In the genomic region with DNA sequence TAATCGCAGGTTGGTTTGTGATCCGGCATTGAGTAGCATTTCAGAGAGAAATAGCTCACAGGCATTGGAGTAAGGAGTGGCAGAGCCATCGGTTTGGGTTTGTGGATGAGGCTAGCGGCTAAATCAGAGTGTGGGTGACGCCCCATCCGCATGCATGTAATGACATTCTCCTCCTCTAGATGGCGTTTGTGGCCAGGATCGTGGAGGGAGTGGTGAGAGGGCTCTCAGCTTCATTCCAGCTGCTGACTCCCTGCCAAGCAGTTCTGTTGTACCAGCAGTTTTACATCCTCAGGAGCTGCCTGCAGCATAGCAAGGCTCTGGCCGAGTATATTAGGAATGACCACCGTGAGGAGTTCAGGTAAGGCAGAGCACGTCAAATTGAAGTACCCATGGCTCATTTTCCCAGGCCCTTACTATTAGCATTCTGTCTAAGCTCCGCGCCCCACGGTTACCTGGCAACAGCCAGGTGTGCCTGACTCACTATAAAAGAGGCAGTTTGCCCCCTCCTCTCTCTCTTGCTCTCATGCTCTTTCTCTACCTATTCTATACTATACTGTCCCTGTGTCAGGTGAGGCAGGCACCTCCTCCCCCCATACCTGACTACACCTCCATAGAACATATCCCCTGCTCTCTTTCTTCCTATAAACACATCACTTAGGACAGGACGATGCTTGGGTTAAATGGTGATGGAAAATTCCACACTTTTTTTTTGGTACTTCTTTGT, we compare ENCODE assay signal across 9 mouse cellular contexts. TPM values are rescaled to one million over a fixed set of nuclear protein-coding genes. Genes with fewer than 3 reads are reported as not detected.
DNase-seq lines count a peak whose midpoint lies in the region; ATAC-seq and TF ChIP-seq lines count a peak whose summit lies in the region.
"Had no signal": no experiment of that assay in that cellular context is flagged by ENCODE, and none has a peak within 500 bp of the region (broad histone marks: within the 10 kb centered on the region; RNA-seq: fewer than 3 reads in every experiment).

No protein-coding gene starts in this region.

- H3K27ac ChIP-seq in ES-Bruce4 (ENCODE audit: insufficient read depth, low read length), result no peak overlapping the region
- H3K27ac ChIP-seq in forebrain, embryonic 10.5 days, result no peak overlapping the region
- H3K27ac ChIP-seq in heart, embryonic 16.5 days (ENCODE audit: low read length), result no peak overlapping the region
- no peak overlapping the region for H3K27ac ChIP-seq in testis, adult 2 months (ENCODE audit: control insufficient read depth, insufficient read depth, low read depth, low read length)
- H3K27ac ChIP-seq: liver, embryonic 15.5 days had no signal

- no peaks in the 10 kb centered on the region for H3K27me3 ChIP-seq in ES-Bruce4 (ENCODE audit: control insufficient read depth, insufficient read depth, low read length, poor library complexity, severe bottlenecking)
- H3K27me3 ChIP-seq in forebrain, embryonic 10.5 days (ENCODE audit: poor library complexity, severe bottlenecking), result no peaks in the 10 kb centered on the region
- no peaks in the 10 kb centered on the region for H3K27me3 ChIP-seq in heart, embryonic 16.5 days (ENCODE audit: control insufficient read depth, insufficient read depth, low read length)
- no peaks in the 10 kb centered on the region for H3K27me3 ChIP-seq in testis, adult 2 months (ENCODE audit: control insufficient read depth, insufficient read depth, low read length)
- H3K27me3 ChIP-seq: liver, embryonic 15.5 days had no signal

- no peaks in the 10 kb centered on the region for H3K4me1 ChIP-seq in ES-Bruce4 (ENCODE audit: control insufficient read depth, insufficient read depth, low read length)
- H3K4me1 ChIP-seq in forebrain, embryonic 10.5 days, result peaks cover 10% of the 10 kb centered on the region
- no peaks in the 10 kb centered on the region for H3K4me1 ChIP-seq in heart, embryonic 16.5 days (ENCODE audit: control insufficient read depth, insufficient read depth, low read length)
- peaks cover 11% of the 10 kb centered on the region for H3K4me1 ChIP-seq in testis, adult 2 months (ENCODE audit: control insufficient read depth, insufficient read depth, low read length)
- H3K4me1 ChIP-seq: liver, embryonic 15.5 days had no signal

- TF ChIP-seq EP300 in ES-Bruce4 (IDR thresholded peaks at IDR 0.05; ENCODE audit: insufficient read depth, low read depth, low read length), result no peak

- no peak overlapping the region for H3K4me3 ChIP-seq in ES-Bruce4 (ENCODE audit: low read depth, low read length)
- no peak overlapping the region for H3K4me3 ChIP-seq in forebrain, embryonic 10.5 days
- H3K4me3 ChIP-seq in heart, embryonic 16.5 days (ENCODE audit: low read length), result no peak overlapping the region
- H3K4me3 ChIP-seq in testis, adult 2 months (ENCODE audit: control insufficient read depth, low read depth, low read length), result no peak overlapping the region
- H3K4me3 ChIP-seq: liver, embryonic 15.5 days had no signal

- TF ChIP-seq POLR2A in ES-Bruce4 (IDR thresholded peaks at IDR 0.05; ENCODE audit: insufficient read depth, low read length), result no peak
- no peak for TF ChIP-seq POLR2A in brain, embryonic 14.5 days (IDR thresholded peaks at IDR 0.05; ENCODE audit: borderline replicate concordance, extremely low read depth, insufficient read depth, insufficient read length, poor library complexity, severe bottlenecking)
- TF ChIP-seq POLR2A in testis, adult 2 months (IDR thresholded peaks at IDR 0.05; ENCODE audit: control insufficient read depth, low read depth, low read length), result no peak

- no peak overlapping the region for H3K9ac ChIP-seq in ES-Bruce4 (ENCODE audit: low read depth, poor library complexity, severe bottlenecking)
- no peak overlapping the region for H3K9ac ChIP-seq in heart, embryonic 16.5 days (ENCODE audit: low read length)
- H3K9ac ChIP-seq: liver, embryonic 15.5 days had no signal

- no peak overlapping the region for H3K4me2 ChIP-seq in heart, embryonic 16.5 days (ENCODE audit: low read depth, low read length)
- H3K4me2 ChIP-seq: liver, embryonic 15.5 days had no signal

- H3K9me3 ChIP-seq in ES-Bruce4 (replicated peaks; ENCODE audit: control insufficient read depth, insufficient read depth, low read length, poor library complexity, severe bottlenecking), result no peaks in the 10 kb centered on the region
- H3K9me3 ChIP-seq in forebrain, embryonic 10.5 days, result no peaks in the 10 kb centered on the region
- H3K9me3 ChIP-seq in heart, embryonic 16.5 days (replicated peaks; ENCODE audit: control insufficient read depth, low read length), result no peaks in the 10 kb centered on the region
- H3K9me3 ChIP-seq: liver, embryonic 15.5 days had no signal

- peak; percentile 33 for ATAC-seq in heart, embryonic 16.5 days (replicated peaks; ENCODE audit: extremely low read depth, insufficient read depth, low FRiP score)

- peak; percentile 86 for DNase-seq in brain, embryonic 14.5 days (ENCODE audit: low read depth)
- peak; percentile 72 for DNase-seq in forebrain, embryonic 10.5 days (ENCODE audit: extremely low spot score, low spot score)
- peak; percentile 89 for DNase-seq in kidney, postnatal 10 days
- peak; percentile 52 for DNase-seq in liver
- peak; percentile 8 to 20 for DNase-seq in natural killer cell, adult 2 months (ENCODE audit: low spot score in 2 of 2)

- TF ChIP-seq CTCF in ES-Bruce4 (IDR thresholded peaks at IDR 0.05; ENCODE audit: low read depth, low read length), result peak; percentile 96
- TF ChIP-seq CTCF in brain, embryonic 14.5 days (IDR thresholded peaks at IDR 0.05; ENCODE audit: borderline replicate concordance, extremely low read depth, insufficient read depth, insufficient read length), result peak; percentile 84
- peak; percentile 90; the same call in 1 of the 2 replicates for TF ChIP-seq CTCF in testis, adult 2 months (IDR thresholded peaks at IDR 0.05; ENCODE audit: control insufficient read depth, insufficient read depth, insufficient replicate concordance, low read depth, low read length)

- H3K36me3 ChIP-seq in ES-Bruce4 (ENCODE audit: control insufficient read depth, insufficient read depth, low read length, poor library complexity, severe bottlenecking), result no peaks in the 10 kb centered on the region
- no peaks in the 10 kb centered on the region for H3K36me3 ChIP-seq in forebrain, embryonic 10.5 days (replicated peaks)
- no peaks in the 10 kb centered on the region for H3K36me3 ChIP-seq in heart, embryonic 16.5 days (ENCODE audit: control insufficient read depth, insufficient read depth)
- H3K36me3 ChIP-seq in testis, adult 2 months (ENCODE audit: control insufficient read depth, insufficient read depth, low read length), result no peaks in the 10 kb centered on the region
- H3K36me3 ChIP-seq: liver, embryonic 15.5 days had no signal

- 21% methylated on average over 15 of the region's 15 CpGs for WGBS in forebrain, embryonic 10.5 days
- WGBS in heart, embryonic 16.5 days, result 19% methylated on average over 15 of the region's 15 CpGs

RNA-seq across cellular contexts. Expression of gene D930020B18Rik, which starts 48.4 kb away (rescaled TPM):
- 0.51 and 0.75 TPM in 2 replicates for polyA plus RNA-seq in ES-Bruce4 (2011; ENCODE audit: insufficient read depth, insufficient read length, low read depth, missing spikeins)
- 0.14 TPM in 2 replicates for polyA plus RNA-seq in brain, embryonic 14.5 days (2012; rRNA removed)
- 0.47 and 0.50 TPM in 2 replicates for polyA plus RNA-seq in forebrain, embryonic 10.5 days (2016; fragmentation: Nextera tagmentation; extraction: Ambion mirVana)
- 0.05 and 0.14 TPM in 2 replicates for polyA plus RNA-seq in heart, embryonic 16.5 days (2015; fragmentation: Nextera tagmentation; extraction: Ambion mirVana)
- 2.3 and 2.8 TPM in 2 replicates for polyA plus RNA-seq in testis, adult 2 months (2012; rRNA removed)
- polyA plus RNA-seq: liver, embryonic 15.5 days had no signal

RNA-seq across cellular contexts. Expression of gene BC048403, which starts 50.0 kb away (rescaled TPM):
- polyA plus RNA-seq in ES-Bruce4 (2011; ENCODE audit: insufficient read depth, insufficient read length, low read depth, missing spikeins), result 14.9 and 15.9 TPM in 2 replicates
- polyA plus RNA-seq in brain, embryonic 14.5 days (2012; rRNA removed), result 4.2 and 4.8 TPM in 2 replicates
- polyA plus RNA-seq in forebrain, embryonic 10.5 days (2016; fragmentation: Nextera tagmentation; extraction: Ambion mirVana), result 3.3 and 3.5 TPM in 2 replicates
- 1.6 and 1.9 TPM in 2 replicates for polyA plus RNA-seq in heart, embryonic 16.5 days (2015; fragmentation: Nextera tagmentation; extraction: Ambion mirVana)
- 3.0 and 3.3 TPM in 2 replicates for polyA plus RNA-seq in testis, adult 2 months (2012; rRNA removed)

Comparison
In these comparisons a context has a peak if more than half of its experiments do, and no peak if none do; other contexts are left out.
1. DNase-seq: peak in every context shown above with its lines; median percentile 89 in kidney, postnatal 10 days; 86 in brain, embryonic 14.5 days; 72 in forebrain, embryonic 10.5 days; 52 in liver; 14 in natural killer cell, adult 2 months.